Mouse (Mus musculus) spleen, adult 2 months (tissue): Measurements from ENCODE around the gene Rgs12.

Experiments used
- CTCF ChIP-seq: fragments of 200-500 bp; IDR thresholded peaks from 2 replicates; pipeline ENCODE4 v1.5.1; 2011; ENCODE audit warnings: mild to moderate bottlenecking, inconsistent platforms; ENCODE audit not compliant: insufficient read depth, insufficient read length, insufficient replicate concordance; ENCODE audit errors: extremely low read depth
- POLR2A ChIP-seq: fragments of 200-500 bp; IDR thresholded peaks from 2 replicates; pipeline ENCODE4 v1.6.1; 2011; ENCODE audit warnings: low read depth, low read length, inconsistent platforms

DNA sequence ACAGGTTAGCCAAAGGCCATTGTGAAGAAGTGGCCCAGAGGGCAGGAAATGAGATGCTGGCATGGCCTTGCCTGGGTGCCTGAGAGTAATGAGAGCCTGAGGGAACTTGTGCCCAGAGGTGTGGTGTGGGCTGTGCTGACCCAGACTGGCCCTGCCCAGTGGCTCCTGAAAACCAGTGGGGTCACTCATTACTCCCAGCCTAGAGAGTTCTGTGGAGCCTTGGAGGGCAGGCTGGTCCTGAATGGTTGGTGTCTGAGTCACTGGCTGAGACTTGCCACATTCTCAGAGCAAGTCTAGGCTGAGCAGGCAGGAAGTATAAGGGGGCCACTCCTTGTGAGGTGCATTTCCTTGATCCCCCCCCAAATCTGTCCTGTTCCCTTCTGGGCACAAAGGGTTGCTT lies 88.2 kb downstream of the Rgs12 start:
- TF ChIP-seq CTCF = no peak
- no peak for TF ChIP-seq POLR2A
